Mouse (Mus musculus): ENCODE data around the gene Eepd1. TPM values are rescaled to one million over a fixed set of nuclear protein-coding genes. Genes with fewer than 3 reads are reported as not detected.
A peak's percentile ranks its signal among the peaks of the same experiment; 100 is the strongest.

Eepd1 gene
- total and polyA plus RNA-seq, 2 experiments from 2014 or later, result 19.9 to 21.4 TPM

DNA sequence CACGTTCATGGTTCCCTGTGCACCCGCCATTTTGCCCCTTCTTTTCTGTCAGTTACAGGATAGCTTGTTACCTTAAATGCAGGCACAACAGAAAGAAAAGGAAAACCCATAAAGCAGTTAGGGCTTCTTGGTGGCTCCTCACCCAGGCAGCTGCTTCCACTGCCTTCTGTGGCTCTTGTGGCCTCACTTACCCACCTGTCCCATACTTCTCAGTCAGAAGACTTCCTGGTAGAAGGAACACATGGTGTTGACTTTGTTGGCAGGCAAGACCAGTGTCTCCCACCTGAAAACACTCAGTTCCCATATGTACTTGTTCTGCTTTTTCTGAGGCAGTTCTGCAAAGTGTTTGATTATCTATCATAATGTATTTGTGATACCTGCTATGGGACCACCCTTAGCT lies 40.5 kb downstream of the Eepd1 start:
- 100% methylated on average over 2 of the region's 2 CpGs for WGBS
- Histone ChIP-seq H3K9ac (replicated peaks; ENCODE audit: low read depth, low read length) (no peak overlapping the region), H3K27me3 (ENCODE audit: control insufficient read depth, insufficient read depth, low read length) (no peaks in the 10 kb centered on the region), H3K36me3 (replicated peaks; ENCODE audit: control insufficient read depth, insufficient read depth, low read length) (no peaks in the 10 kb centered on the region), H3K27ac (ENCODE audit: low read depth) (no peak overlapping the region), H3K4me1 (ENCODE audit: control insufficient read depth, insufficient read depth) (peaks cover 52% of the 10 kb centered on the region), H3K4me3 (ENCODE audit: low read depth, low read length) (no peak overlapping the region), H3K9me3 (replicated peaks; ENCODE audit: control insufficient read depth, low read length) (no peaks in the 10 kb centered on the region), H3K4me2 (ENCODE audit: low read depth, low read length) (no peak overlapping the region)
- no peak for ATAC-seq (ENCODE audit: insufficient read depth, low read depth)
- DNase-seq (ENCODE audit: low spot score), result no peak
- TF ChIP-seq CTCF (IDR thresholded peaks at IDR 0.05; ENCODE audit: low read depth) (no peak), EP300 (IDR thresholded peaks at IDR 0.05; ENCODE audit: low read depth) (no peak)

- H3K9me3 ChIP-seq (replicated peaks; ENCODE audit: control insufficient read depth, low read length), result no peaks in the 10 kb centered on the region
- H3K9ac ChIP-seq (replicated peaks; ENCODE audit: low read depth, low read length), result no peak overlapping the region
- no peak overlapping the region for H3K4me3 ChIP-seq (ENCODE audit: low read depth, low read length)
- WGBS, result 15% methylated on average over 1 of the region's 1 CpGs
- DNase-seq (ENCODE audit: low spot score) (no peak), ATAC-seq (ENCODE audit: insufficient read depth, low read depth) (no peak)
- H3K36me3 ChIP-seq (replicated peaks; ENCODE audit: control insufficient read depth, insufficient read depth, low read length), result no peaks in the 10 kb centered on the region
- H3K4me1 ChIP-seq (ENCODE audit: control insufficient read depth, insufficient read depth), result peaks cover 23% of the 10 kb centered on the region
- TF ChIP-seq EP300 (IDR thresholded peaks at IDR 0.05; ENCODE audit: low read depth) (no peak), CTCF (IDR thresholded peaks at IDR 0.05; ENCODE audit: low read depth) (no peak)
- H3K27me3 ChIP-seq (ENCODE audit: control insufficient read depth, insufficient read depth, low read length), result no peaks in the 10 kb centered on the region
- H3K27ac ChIP-seq (ENCODE audit: low read depth), result peak overlapping the region; percentile 84
- 0 out of 2 replicates have a peak overlapping the region, but pooled peaks have one; percentile 26 for H3K4me2 ChIP-seq (ENCODE audit: low read depth, low read length)
Observed at GRCm38 (mm10) chr9:25526516-25526915, 45.2 kb downstream of the Eepd1 start.

GRCm38 (mm10) chr9:25526927-25527337 lies 45.6 kb downstream of the Eepd1 start:
- no peak overlapping the region for H3K9ac ChIP-seq (replicated peaks; ENCODE audit: low read depth, low read length)
- peak; percentile 90 for DNase-seq (ENCODE audit: low spot score)
- no peak overlapping the region for H3K4me3 ChIP-seq (ENCODE audit: low read depth, low read length)

GRCm38 (mm10) chr9:25527359-25528038 lies 46.2 kb downstream of the Eepd1 start:
- no peak for TF ChIP-seq EP300 (IDR thresholded peaks at IDR 0.05; ENCODE audit: low read depth)
- TF ChIP-seq CTCF (IDR thresholded peaks at IDR 0.05; ENCODE audit: low read depth), result no peak
- 51% methylated on average over 7 of the region's 7 CpGs for WGBS
- Histone ChIP-seq H3K4me1 (ENCODE audit: control insufficient read depth, insufficient read depth) (peaks cover 23% of the 10 kb centered on the region), H3K9ac (replicated peaks; ENCODE audit: low read depth, low read length) (no peak overlapping the region), H3K36me3 (replicated peaks; ENCODE audit: control insufficient read depth, insufficient read depth, low read length) (no peaks in the 10 kb centered on the region), H3K27ac (ENCODE audit: low read depth) (peak overlapping the region; percentile 84), H3K4me3 (ENCODE audit: low read depth, low read length) (no peak overlapping the region), H3K4me2 (ENCODE audit: low read depth, low read length) (peak overlapping the region; percentile 30), H3K9me3 (replicated peaks; ENCODE audit: control insufficient read depth, low read length) (no peaks in the 10 kb centered on the region), H3K27me3 (ENCODE audit: control insufficient read depth, insufficient read depth, low read length) (no peaks in the 10 kb centered on the region)
- DNase-seq (ENCODE audit: low spot score) (no peak), ATAC-seq (ENCODE audit: insufficient read depth, low read depth) (peak; percentile 20)

More at GRCm38 (mm10) chr9:25526927-25527337, 45.6 kb downstream of the Eepd1 start:
- ATAC-seq (ENCODE audit: insufficient read depth, low read depth), result peak; percentile 97
- Histone ChIP-seq H3K4me1 (ENCODE audit: control insufficient read depth, insufficient read depth) (peaks cover 23% of the 10 kb centered on the region), H3K27me3 (ENCODE audit: control insufficient read depth, insufficient read depth, low read length) (no peaks in the 10 kb centered on the region), H3K4me2 (ENCODE audit: low read depth, low read length) (peak overlapping the region; percentile 30; the same call in 1 of the 2 replicates), H3K27ac (ENCODE audit: low read depth) (peak overlapping the region; percentile 84), H3K36me3 (replicated peaks; ENCODE audit: control insufficient read depth, insufficient read depth, low read length) (no peaks in the 10 kb centered on the region), H3K9me3 (replicated peaks; ENCODE audit: control insufficient read depth, low read length) (no peaks in the 10 kb centered on the region)
- TF ChIP-seq CTCF (IDR thresholded peaks at IDR 0.05; ENCODE audit: low read depth) (no peak), EP300 (IDR thresholded peaks at IDR 0.05; ENCODE audit: low read depth) (peak; percentile 96)

DNA sequence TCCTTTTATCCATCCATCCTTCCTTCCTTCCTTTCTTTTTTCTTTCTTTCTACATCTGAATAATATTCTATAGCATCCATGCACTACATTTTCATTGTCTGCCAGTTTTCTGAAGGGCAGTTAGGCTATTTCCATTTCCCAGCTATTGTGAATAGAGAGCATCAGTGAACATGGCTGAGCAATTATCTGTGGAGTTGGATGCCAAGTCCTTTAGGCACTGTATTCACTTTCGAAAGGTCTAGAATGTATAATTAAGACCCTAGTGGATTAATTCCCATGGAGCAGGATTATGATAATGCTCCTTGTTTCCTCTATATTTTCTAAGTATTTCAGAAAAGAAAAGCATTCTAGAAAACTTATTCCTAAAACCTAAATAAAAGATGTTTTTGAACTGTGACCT lies 50.3 kb downstream of the Eepd1 start:
- H3K27ac ChIP-seq (ENCODE audit: low read depth), result no peak overlapping the region
- no peak for TF ChIP-seq EP300 (IDR thresholded peaks at IDR 0.05; ENCODE audit: low read depth)
- TF ChIP-seq CTCF (IDR thresholded peaks at IDR 0.05; ENCODE audit: low read depth), result no peak
- 86% methylated on average over 1 of the region's 1 CpGs for WGBS

GRCm38 (mm10) chr9:25532105-25532504 lies 50.8 kb downstream of the Eepd1 start:
- Histone ChIP-seq H3K4me1 (ENCODE audit: control insufficient read depth, insufficient read depth) (peaks cover 20% of the 10 kb centered on the region), H3K4me3 (ENCODE audit: low read depth, low read length) (no peak overlapping the region), H3K9me3 (replicated peaks; ENCODE audit: control insufficient read depth, low read length) (no peaks in the 10 kb centered on the region), H3K9ac (replicated peaks; ENCODE audit: low read depth, low read length) (no peak overlapping the region), H3K27me3 (ENCODE audit: control insufficient read depth, insufficient read depth, low read length) (no peaks in the 10 kb centered on the region), H3K36me3 (replicated peaks; ENCODE audit: control insufficient read depth, insufficient read depth, low read length) (no peaks in the 10 kb centered on the region), H3K4me2 (ENCODE audit: low read depth, low read length) (no peak overlapping the region), H3K27ac (ENCODE audit: low read depth) (no peak overlapping the region)
- ATAC-seq (ENCODE audit: insufficient read depth, low read depth), result no peak
- WGBS, result 81% methylated on average over 3 of the region's 3 CpGs
- no peak for DNase-seq (ENCODE audit: low spot score)
- no peak for TF ChIP-seq EP300 (IDR thresholded peaks at IDR 0.05; ENCODE audit: low read depth)
- TF ChIP-seq CTCF (IDR thresholded peaks at IDR 0.05; ENCODE audit: low read depth), result no peak

More for the DNA sequence above, 50.3 kb downstream of the Eepd1 start:
- no peaks in the 10 kb centered on the region for H3K36me3 ChIP-seq (replicated peaks; ENCODE audit: control insufficient read depth, insufficient read depth, low read length)
- H3K27me3 ChIP-seq (ENCODE audit: control insufficient read depth, insufficient read depth, low read length), result no peaks in the 10 kb centered on the region
- H3K4me1 ChIP-seq (ENCODE audit: control insufficient read depth, insufficient read depth), result peaks cover 23% of the 10 kb centered on the region
- H3K4me3 ChIP-seq (ENCODE audit: low read depth, low read length), result no peak overlapping the region
- no peaks in the 10 kb centered on the region for H3K9me3 ChIP-seq (replicated peaks; ENCODE audit: control insufficient read depth, low read length)
- DNase-seq (ENCODE audit: low spot score), result no peak
- ATAC-seq (ENCODE audit: insufficient read depth, low read depth), result no peak
- no peak overlapping the region for H3K9ac ChIP-seq (replicated peaks; ENCODE audit: low read depth, low read length)
- H3K4me2 ChIP-seq (ENCODE audit: low read depth, low read length), result no peak overlapping the region
